Mouse (Mus musculus) T-helper 1 cell (primary cell): ENCODE results near the gene Aox2.

Experiments
- in situ Hi-C: fragments of 300-600 bp; cut with MboI, MseI; formaldehyde crosslinking; loops from one replicate; pipeline ENCODE4 v1.15.1; 2025; ENCODE audit warnings: high pct_unique_total_duplicates

The Aox2 gene

GRCm38 (mm10) chr1:58395341-58395740, 117.2 kb downstream of the Aox2 start:
- in situ Hi-C loops: no loop called here

- in situ Hi-C loops: no loop called here
These were observed 118.1 kb downstream of the Aox2 start for GRCm38 (mm10) chr1:58396179-58396578.

GRCm38 (mm10) chr1:58397731-58398130, 119.6 kb downstream of the Aox2 start:
- in situ Hi-C loops: no loop called here

- in situ Hi-C loops: no loop called here
These were observed 123.3 kb downstream of the Aox2 start for GRCm38 (mm10) chr1:58401396-58401795.

DNA sequence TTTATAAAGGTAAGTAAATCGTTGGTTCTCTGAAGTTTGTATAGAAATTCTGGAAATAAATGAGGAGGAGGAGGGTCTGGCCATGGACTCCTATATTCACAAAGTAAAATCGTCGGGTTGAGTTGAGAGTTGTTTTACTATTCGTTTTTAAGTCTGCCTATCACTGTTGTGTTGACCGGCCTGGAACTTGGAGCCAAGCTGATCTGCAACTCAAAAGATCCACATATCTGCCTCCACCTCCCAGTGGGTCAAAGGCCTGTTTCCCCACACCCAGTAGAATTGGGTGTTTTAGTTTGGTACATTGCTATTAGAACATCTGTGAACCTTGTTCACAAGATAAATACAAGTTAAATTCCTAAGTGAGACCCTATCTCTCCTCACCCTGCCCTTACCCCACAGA, 125.6 kb downstream of the Aox2 start:
- in situ Hi-C loops: no loop called here

DNA sequence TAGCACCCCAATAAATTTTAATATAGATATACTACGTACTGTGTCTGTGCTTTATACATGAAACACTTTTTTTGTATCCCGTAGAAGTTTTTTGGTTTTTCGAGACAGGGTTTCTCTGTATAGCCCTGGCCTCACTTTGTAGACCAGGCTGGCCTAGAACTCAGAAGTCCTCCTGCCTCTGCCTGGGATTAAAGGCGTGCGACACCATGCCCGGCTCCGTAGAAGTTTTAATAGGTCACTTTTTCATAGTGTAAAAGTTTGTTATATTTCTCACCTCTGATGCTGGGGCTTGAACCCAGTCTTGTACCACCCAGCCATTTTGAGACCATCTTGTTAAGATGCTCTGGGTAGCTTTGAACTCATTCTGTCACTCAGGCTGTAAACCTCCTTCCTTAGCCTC, 129.2 kb downstream of the Aox2 start:
- in situ Hi-C loops: no loop called here

DNA sequence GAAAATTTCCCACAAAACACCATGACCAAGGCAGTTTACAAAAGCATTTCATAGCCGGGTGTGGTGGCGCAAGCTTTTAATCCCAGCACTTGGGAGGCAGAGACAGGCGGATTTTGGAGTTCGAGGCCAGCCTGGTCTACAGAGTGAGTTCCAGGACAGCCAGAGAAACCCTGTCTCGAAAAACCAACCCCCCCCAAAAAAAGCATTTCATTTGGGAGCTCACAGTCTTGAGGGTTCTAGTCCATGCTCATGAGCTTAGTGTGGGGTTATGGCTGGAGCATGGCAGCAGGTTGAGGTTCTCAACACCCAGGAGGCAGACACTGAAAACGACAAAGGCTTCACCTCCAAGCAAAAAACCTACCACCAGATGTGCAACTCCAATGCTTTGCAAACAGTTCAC, 130.0 kb downstream of the Aox2 start:
- in situ Hi-C loops: no loop called here

GRCm38 (mm10) chr1:58409553-58410197, 131.5 kb downstream of the Aox2 start:
- in situ Hi-C loops: no loop called here

DNA sequence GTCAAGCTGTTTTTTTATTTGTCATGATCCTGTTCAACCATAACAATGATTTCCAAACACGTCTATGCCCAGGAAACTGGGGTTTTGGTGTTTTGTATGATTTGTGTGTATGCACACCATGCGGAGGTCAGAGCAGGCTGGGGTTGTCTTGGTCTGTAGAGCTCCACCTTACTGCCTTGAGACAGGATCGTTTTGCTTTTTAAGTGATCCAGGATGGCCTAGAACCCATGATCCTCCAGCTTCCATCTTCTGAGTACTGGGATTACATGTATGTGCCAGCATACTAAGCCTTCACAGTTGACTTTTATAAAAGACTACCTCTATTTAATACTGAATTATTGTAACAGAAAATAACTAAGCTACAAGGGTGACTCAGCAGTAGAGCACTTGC, 132.1 kb downstream of the Aox2 start:
- in situ Hi-C loops: no loop called here

GRCm38 (mm10) chr1:58410776-58411175, 132.7 kb downstream of the Aox2 start:
- in situ Hi-C loops: no loop called here

DNA sequence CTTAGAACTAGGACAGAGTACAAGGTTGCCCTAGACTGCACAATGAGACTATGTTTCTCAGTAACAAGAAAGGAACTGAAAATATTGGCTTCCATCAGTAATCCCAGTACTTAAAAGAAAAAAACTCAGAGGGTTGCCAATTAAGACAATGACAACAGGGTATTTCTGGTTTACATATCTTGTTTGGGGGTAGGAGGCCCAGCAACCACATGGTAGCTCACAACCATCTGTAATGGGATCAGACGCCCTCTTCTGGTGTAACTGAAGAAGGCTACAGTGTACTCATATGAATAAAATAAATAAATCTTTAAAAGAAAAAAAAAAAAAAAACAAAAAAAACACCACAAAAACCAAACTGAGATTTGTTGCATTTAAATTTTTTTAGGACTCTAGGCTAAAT, 137.3 kb downstream of the Aox2 start:
- in situ Hi-C loops: no loop called here

DNA sequence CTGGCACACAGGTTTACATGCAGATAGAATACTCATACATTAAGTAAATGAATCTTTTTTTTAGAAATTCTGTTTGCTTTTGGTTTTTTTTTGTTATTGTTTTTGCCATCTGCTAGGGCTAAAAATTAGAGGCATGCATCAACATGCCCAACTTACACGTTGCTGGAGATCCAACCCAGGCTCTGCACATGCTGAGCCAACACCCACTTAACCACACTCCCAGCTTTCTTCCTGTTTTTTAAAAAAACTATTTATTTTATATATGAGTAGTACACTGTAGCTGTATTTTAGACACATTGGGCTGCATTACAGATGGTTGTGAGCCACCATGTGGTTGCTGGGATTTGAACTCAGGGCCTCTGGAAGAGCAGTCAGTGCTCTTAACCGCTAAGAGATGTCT, 137.9 kb downstream of the Aox2 start:
- in situ Hi-C loops: no loop called here

- in situ Hi-C loops: no loop called here
These were observed 141.9 kb downstream of the Aox2 start for GRCm38 (mm10) chr1:58420032-58420431.

GRCm38 (mm10) chr1:58420961-58421360, 142.8 kb downstream of the Aox2 start:
- in situ Hi-C loops: no loop called here

- in situ Hi-C loops: no loop called here
These were observed 144.8 kb downstream of the Aox2 start for GRCm38 (mm10) chr1:58422879-58423278.

GRCm38 (mm10) chr1:58423371-58424248, 145.5 kb downstream of the Aox2 start, which contains the start of gene Clk1:
Gene Clk1 (minus strand): TSS chr1:58424066.
- in situ Hi-C loops: no loop called here

DNA sequence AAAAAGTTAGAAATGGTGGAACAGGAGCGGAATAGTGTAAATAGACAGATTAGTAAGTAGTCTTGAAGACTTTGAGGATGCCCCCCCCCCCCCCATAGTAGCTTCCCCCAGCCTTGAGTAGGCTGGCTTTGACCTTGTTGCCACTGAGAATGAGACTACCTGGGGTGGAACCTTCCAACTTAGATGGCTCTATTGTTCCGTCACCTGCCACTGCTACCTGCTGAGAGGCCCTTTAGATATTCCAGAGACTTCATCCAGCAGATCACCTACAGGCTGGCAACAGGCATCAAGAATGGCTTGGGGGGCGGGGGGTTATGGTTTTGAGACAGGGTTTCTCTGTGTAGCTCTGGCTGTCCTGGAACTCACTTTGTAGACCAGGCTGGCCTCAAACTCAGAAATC, 146.4 kb downstream of the Aox2 start:
- in situ Hi-C loops: no loop called here
